Mouse (Mus musculus) C2C12 (cell line): ENCODE results near the gene Cd300ld4. TPM values are rescaled to one million over a fixed set of nuclear protein-coding genes. Genes with fewer than 3 reads are reported as not detected.
A peak's percentile ranks its signal among the peaks of the same experiment; 100 is the strongest.
"Not testable (repeated sequence)": the region's sequence is repeated elsewhere in the genome, so short reads cannot be mapped to it uniquely, and the experiment has no call there.

ENCODE experiments used
- H3K27me3 ChIP-seq: one replicate; pipeline ENCODE4 v1.6.1; 2011; ENCODE audit not compliant: control insufficient read depth, insufficient read depth, insufficient read length
- H3K36me3 ChIP-seq: one replicate; pipeline ENCODE4 v1.6.1; 2011; ENCODE audit not compliant: control insufficient read depth, insufficient read depth
- H3K4me3 ChIP-seq: one replicate; pipeline ENCODE4 v1.5.1; 2011; ENCODE audit warnings: mild to moderate bottlenecking, control low read depth; ENCODE audit not compliant: poor library complexity, insufficient read depth, severe bottlenecking
- H3K79me2 ChIP-seq: one replicate; pipeline ENCODE4 v1.6.1; 2011; ENCODE audit not compliant: control insufficient read depth, insufficient read depth
- H3K79me3 ChIP-seq: one replicate; pipeline ENCODE4 v1.6.1; 2011; ENCODE audit warnings: low read depth, control low read depth
- H3ac ChIP-seq: one replicate; pipeline ENCODE3; 2011; ENCODE audit warnings: low read depth; ENCODE audit not compliant: control insufficient read depth, insufficient read length
- CEBPB ChIP-seq: IDR thresholded peaks from one replicate; pipeline ENCODE4 v1.6.1; 2011; ENCODE audit warnings: low read depth, mild to moderate bottlenecking, control low read depth, moderate library complexity
- CTCF ChIP-seq: IDR thresholded peaks from one replicate; pipeline ENCODE4 v1.5.1; 2011; ENCODE audit not compliant: control insufficient read depth, insufficient read depth, insufficient read length
- FOSL1 ChIP-seq: IDR thresholded peaks from one replicate; pipeline ENCODE4 v1.8.0; 2011; ENCODE audit warnings: mild to moderate bottlenecking, low read length; ENCODE audit not compliant: poor library complexity, insufficient read depth, severe bottlenecking
- MAX ChIP-seq: IDR thresholded peaks from one replicate; pipeline ENCODE4 v1.6.1; 2011; ENCODE audit warnings: mild to moderate bottlenecking, control low read depth
- MYOD1 ChIP-seq: IDR thresholded peaks from one replicate; pipeline ENCODE4 v1.6.1; 2011; ENCODE audit warnings: low read depth; ENCODE audit not compliant: control insufficient read depth, insufficient read length
- MYOG ChIP-seq: IDR thresholded peaks from one replicate; pipeline ENCODE4 v1.6.1; 2011; ENCODE audit not compliant: control insufficient read depth, insufficient read length; ENCODE audit errors: extremely low read depth
- USF1 ChIP-seq: IDR thresholded peaks from one replicate; pipeline ENCODE4 v1.6.1; 2011; ENCODE audit warnings: low read depth, mild to moderate bottlenecking, control low read depth, moderate library complexity
- long read RNA-seq, 2 experiments: library from polyadenylated mRNA; unstranded; transcript quantifications; one replicate each; pipeline ENCODE4 v2.0.0; 2019 to 2020
- polyA plus RNA-seq: library from polyadenylated mRNA; unstranded; fragments of >200 nt; fragmentation: generic; extraction: Trizol; gene quantifications from one replicate; pipeline ENCODE4 v1.2.1, GENCODE M21; 2012; ENCODE audit warnings: missing spikeins

Gene Cd300ld4
- not detected for polyA plus RNA-seq
- long read RNA-seq, experiment 1: 0 reads
- long read RNA-seq, experiment 2: 0 reads

GRCm38 (mm10) chr11:115026912-115027311 lies at the start of gene Cd300ld4:
Cd300ld4 (minus strand) TSS chr11:115027012.
- H3K4me3 ChIP-seq, H3K79me2 ChIP-seq, H3K27me3 ChIP-seq, H3K79me3 ChIP-seq, H3K36me3 ChIP-seq, H3ac ChIP-seq: not testable (repeated sequence)

- TF ChIP-seq MYOD1 (no peak), FOSL1 (no peak), MYOG (no peak), CTCF (no peak), MAX (no peak), USF1 (no peak), CEBPB (no peak)
- no peak overlapping the region for H3ac ChIP-seq
- no peaks in the 10 kb centered on the region for H3K36me3 ChIP-seq
Measured at GRCm38 (mm10) chr11:115075859-115076258, 49.0 kb upstream of the Cd300ld4 start.

GRCm38 (mm10) chr11:115075407-115075806 lies 48.6 kb upstream of the Cd300ld4 start:
- Histone ChIP-seq H3K36me3 (no peaks in the 10 kb centered on the region), H3ac (no peak overlapping the region), H3K79me3 (no peaks in the 10 kb centered on the region), H3K79me2 (no peaks in the 10 kb centered on the region), H3K4me3 (no peak overlapping the region), H3K27me3 (no peaks in the 10 kb centered on the region)
- TF ChIP-seq MYOD1 (no peak), CEBPB (no peak), MAX (no peak), USF1 (no peak), CTCF (no peak), MYOG (no peak), FOSL1 (no peak)

More at GRCm38 (mm10) chr11:115075859-115076258, 49.0 kb upstream of the Cd300ld4 start:
- Histone ChIP-seq H3K79me2 (no peaks in the 10 kb centered on the region), H3K79me3 (no peaks in the 10 kb centered on the region), H3K27me3 (no peaks in the 10 kb centered on the region), H3K4me3 (no peak overlapping the region)

- H3K27me3 ChIP-seq: no peaks in the 10 kb centered on the region
- no peaks in the 10 kb centered on the region for H3K79me2 ChIP-seq
- H3K36me3 ChIP-seq: no peaks in the 10 kb centered on the region
- H3ac ChIP-seq: no peak overlapping the region
- TF ChIP-seq MAX (no peak), CTCF (no peak)
- H3K79me3 ChIP-seq: no peaks in the 10 kb centered on the region
- H3K4me3 ChIP-seq: no peak overlapping the region
Measured at GRCm38 (mm10) chr11:115073002-115073401, 46.2 kb upstream of the Cd300ld4 start.

GRCm38 (mm10) chr11:115071631-115072294 lies 45.0 kb upstream of the Cd300ld4 start:
- no peaks in the 10 kb centered on the region for H3K27me3 ChIP-seq
- no peaks in the 10 kb centered on the region for H3K36me3 ChIP-seq
- H3K79me2 ChIP-seq: no peaks in the 10 kb centered on the region
- H3K79me3 ChIP-seq: no peaks in the 10 kb centered on the region
- TF ChIP-seq USF1 (no peak), MYOD1 (peak; percentile 85), CEBPB (no peak), MAX (peak; percentile 47), MYOG (no peak)
- no peak overlapping the region for H3K4me3 ChIP-seq
- peak overlapping the region; percentile 54 for H3ac ChIP-seq

- H3K4me3 ChIP-seq: no peak overlapping the region
- H3K27me3 ChIP-seq: no peaks in the 10 kb centered on the region
- peak overlapping the region; percentile 54 for H3ac ChIP-seq
- no peaks in the 10 kb centered on the region for H3K79me3 ChIP-seq
- H3K36me3 ChIP-seq: no peaks in the 10 kb centered on the region
- H3K79me2 ChIP-seq: no peaks in the 10 kb centered on the region
- no peak for TF ChIP-seq CEBPB
- TF ChIP-seq USF1: no peak
- no peak for TF ChIP-seq MYOG
- TF ChIP-seq MYOD1: no peak
- TF ChIP-seq CTCF: no peak
- TF ChIP-seq FOSL1: no peak
- TF ChIP-seq MAX: no peak
Measured at GRCm38 (mm10) chr11:115071015-115071551, 44.3 kb upstream of the Cd300ld4 start.
